Mouse (Mus musculus) heart, adult 2 months (tissue): Measurements from ENCODE around the gene Muc1. TPM values are rescaled to one million over a fixed set of nuclear protein-coding genes. Genes with fewer than 3 reads are reported as not detected.

Experiments used
- DNase-seq, 2 experiments: peaks; one replicate each; pipeline ENCODE4 v3.0.0; 2021
- H3K27ac ChIP-seq: fragments of 200-600 bp; 2 replicates; pipeline ENCODE4 v1.8.1; 2022
- H3K27me3 ChIP-seq: fragments of 200-500 bp; 2 replicates; pipeline ENCODE4 v1.6.1; 2012; ENCODE audit warnings: mild to moderate bottlenecking, low read length, inconsistent platforms, mixed read lengths; ENCODE audit not compliant: control insufficient read depth, insufficient read depth
- H3K36me3 ChIP-seq: fragments of 200-500 bp; 2 replicates; pipeline ENCODE4 v1.6.1; 2012; ENCODE audit warnings: low read length, inconsistent platforms; ENCODE audit not compliant: control insufficient read depth, insufficient read depth
- H3K4me1 ChIP-seq: fragments of 200-500 bp; 2 replicates; pipeline ENCODE4 v1.6.1; 2011; ENCODE audit warnings: low read length; ENCODE audit not compliant: control insufficient read depth, insufficient read depth
- H3K4me3 ChIP-seq: fragments of 200-600 bp; 2 replicates; pipeline ENCODE4 v1.8.1; 2022
- H3K79me2 ChIP-seq: fragments of 200-500 bp; replicated peaks from 2 replicates; pipeline ENCODE4 v1.6.1; 2012; ENCODE audit warnings: mild to moderate bottlenecking, inconsistent platforms, low read length, moderate library complexity, mixed read lengths; ENCODE audit not compliant: control insufficient read depth, insufficient read depth
- H3K9ac ChIP-seq: fragments of 200-500 bp; 2 replicates; pipeline ENCODE4 v1.6.1; 2012; ENCODE audit warnings: low read depth, mild to moderate bottlenecking, control low read depth, inconsistent platforms, low read length, mixed read lengths
- CTCF ChIP-seq: fragments of 200-600 bp; IDR thresholded peaks from 2 replicates; pipeline ENCODE4 v1.8.1; 2022; ENCODE audit warnings: antibody characterized with exemption, mild to moderate bottlenecking, moderate library complexity
- EP300 ChIP-seq: fragments of 200-500 bp; IDR thresholded peaks from 2 replicates; pipeline ENCODE4 v1.6.1; 2011; ENCODE audit warnings: low read depth, low read length, control low read depth; ENCODE audit not compliant: insufficient read depth
- POLR2A ChIP-seq: fragments of 200-500 bp; IDR thresholded peaks from 2 replicates; pipeline ENCODE4 v1.6.1; 2011; ENCODE audit warnings: mild to moderate bottlenecking, low read depth, low read length, control low read depth; ENCODE audit not compliant: insufficient read depth
- WGBS: fragments of 180-500 bp; shearing (Covaris S2); methylation state at CpG from one replicate; pipeline ENCODE4 v1.1.7; 2018; 5-methylcytosine and 5-hydroxymethylcytosine counted together
- intact Hi-C: fragments of 180-260 bp; cut with DNase I; formaldehyde crosslinking; loops from one replicate; pipeline ENCODE4 v1.15.1; 2025
- long read RNA-seq: library from polyadenylated mRNA; stranded (forward); transcript quantifications from one replicate; pipeline ENCODE4 v2.0.0, GENCODE M21; 2021
- polyA plus RNA-seq: library from polyadenylated mRNA; depleted of rRNA; stranded (reverse); fragments of >200 nt; gene quantifications from 2 replicates; pipeline ENCODE4 v1.2.3, GENCODE M21; 2012; rRNA removed
- total RNA-seq, 2 experiments: library from RNA; stranded (reverse); gene quantifications; 2 replicates each; pipeline ENCODE4 v1.2.3; 2021

Muc1 gene
- total RNA-seq (under 1 TPM; 0.39 to 0.47 TPM), polyA plus RNA-seq (0.67 and 6.2 TPM in 2 replicates)
- long read RNA-seq, partial matches to known transcripts, result 0 of 1 reads
- long read RNA-seq, other reads (novel, unspliced or antisense), result 0 of 1 reads

DNA sequence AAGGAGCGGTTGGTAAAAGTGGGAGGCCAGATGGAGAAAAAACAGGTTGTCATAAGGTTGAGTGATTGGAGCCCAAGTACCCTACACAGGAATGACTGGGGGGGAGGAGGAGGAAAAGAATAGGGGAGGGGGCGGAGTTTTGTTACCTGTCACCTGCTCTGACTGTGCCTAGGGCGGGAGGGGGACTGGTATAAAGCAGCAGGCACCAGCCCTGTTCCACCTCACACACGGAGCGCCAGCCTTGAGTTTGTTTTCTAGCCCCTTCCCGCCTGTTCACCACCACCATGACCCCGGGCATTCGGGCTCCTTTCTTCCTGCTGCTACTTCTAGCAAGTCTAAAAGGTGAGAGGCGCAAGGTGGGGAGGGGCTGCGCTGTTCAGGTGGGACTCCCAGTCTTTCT lies at the start of gene Muc1:
Muc1 (plus strand) TSS at position 222 of the 400 bp plus-strand sequence.
- H3K9ac ChIP-seq, result peak within 1 kb of the TSS; percentile 71
- no peaks in the 10 kb centered on the region for H3K36me3 ChIP-seq
- 46% methylated on average over 10 of the region's 10 CpGs for WGBS
- no peak for TF ChIP-seq POLR2A
- no peak for TF ChIP-seq EP300
- TF ChIP-seq CTCF, result no peak
- no peaks in the 10 kb centered on the region for H3K79me2 ChIP-seq
- H3K4me3 ChIP-seq, result peak within 1 kb of the TSS; percentile 65
- no peak for DNase-seq
- intact Hi-C loops, result no loop called here
- no peaks in the 10 kb centered on the region for H3K27me3 ChIP-seq
- H3K4me1 ChIP-seq, result peaks cover 1% of the 10 kb centered on the region; the same call in 1 of the 2 replicates
- peak within 1 kb of the TSS; percentile 87 for H3K27ac ChIP-seq

DNA sequence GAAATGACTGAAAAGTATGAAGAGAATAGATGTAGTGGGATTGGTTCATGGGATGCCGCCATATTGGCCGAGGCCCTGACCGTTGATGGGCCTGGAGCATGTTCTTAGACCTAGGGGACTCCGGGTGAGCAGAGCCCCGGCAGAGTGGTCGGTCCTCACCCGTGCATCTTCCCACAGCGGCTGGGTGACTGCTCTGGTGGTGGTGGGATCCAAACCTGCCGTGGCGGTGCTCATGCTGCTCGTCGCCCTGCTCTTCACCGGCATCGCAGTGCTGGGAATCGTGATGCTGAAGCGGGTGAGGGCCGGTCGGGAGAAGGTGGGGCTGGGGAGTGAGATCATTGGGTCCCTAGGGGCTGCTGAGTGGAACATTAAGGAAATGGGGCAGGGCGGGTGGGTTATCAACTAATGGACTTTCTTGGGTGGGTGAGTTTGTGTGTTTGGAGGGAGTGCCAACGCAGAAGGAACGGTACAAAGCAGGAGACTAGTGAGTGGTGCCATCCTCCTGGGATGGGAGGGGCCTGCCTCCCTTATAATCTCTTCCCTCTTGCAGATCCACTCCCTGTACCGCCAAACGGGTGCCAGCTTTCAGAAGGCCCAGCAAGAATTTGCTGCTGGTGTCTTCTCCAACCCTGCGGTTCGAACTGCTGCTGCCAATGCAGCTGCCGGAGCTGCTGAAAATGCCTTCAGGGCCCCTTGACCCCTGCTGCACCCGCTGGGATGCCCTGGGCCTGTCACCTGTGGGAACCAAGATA lies 46.9 kb upstream of the Muc1 start:
- Histone ChIP-seq H3K27me3 (no peaks in the 10 kb centered on the region), H3K9ac (no peak overlapping the region), H3K36me3 (no peaks in the 10 kb centered on the region; the same call in 1 of the 2 replicates), H3K4me1 (peaks cover 2% of the 10 kb centered on the region), H3K79me2 (no peaks in the 10 kb centered on the region), H3K27ac (no peak overlapping the region), H3K4me3 (no peak overlapping the region)
- 91% methylated on average over 27 of the region's 27 CpGs for WGBS
- DNase-seq, result peak in 1 of 2 experiments; percentile 18
- intact Hi-C loops, result no loop called here
- no peak for TF ChIP-seq EP300
- no peak for TF ChIP-seq CTCF
- no peak for TF ChIP-seq POLR2A

DNA sequence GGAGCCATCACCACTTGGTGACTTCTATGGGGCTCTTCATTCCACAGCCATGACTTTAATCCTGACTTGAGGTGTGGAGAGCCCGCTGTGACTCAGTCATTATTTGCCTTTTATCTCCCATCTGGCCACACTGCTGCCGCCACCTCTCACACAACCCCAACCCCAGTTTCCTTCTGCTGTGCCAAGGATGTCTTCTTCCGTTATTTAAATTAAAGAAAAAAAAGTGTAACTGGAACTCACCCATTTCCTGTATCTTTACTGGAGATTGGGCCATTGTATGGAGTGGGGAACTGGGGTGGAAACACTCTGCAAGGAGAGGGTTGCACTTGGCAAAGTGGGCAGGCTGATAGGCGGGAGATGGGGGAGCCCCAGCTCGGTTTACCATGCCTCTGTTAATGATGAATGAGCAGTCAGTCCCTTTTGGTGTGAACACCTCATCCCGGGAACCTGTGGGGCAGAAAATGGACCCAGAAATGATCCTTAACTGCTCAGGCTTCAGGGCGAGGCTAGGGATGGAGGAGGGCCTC lies 46.3 kb upstream of the Muc1 start:
- TF ChIP-seq POLR2A (no peak), CTCF (no peak), EP300 (no peak)
- Histone ChIP-seq H3K27me3 (no peaks in the 10 kb centered on the region), H3K9ac (no peak overlapping the region), H3K4me3 (peak overlapping the region; percentile 77), H3K27ac (no peak overlapping the region), H3K79me2 (no peaks in the 10 kb centered on the region), H3K4me1 (peaks cover 2% of the 10 kb centered on the region), H3K36me3 (no peaks in the 10 kb centered on the region; the same call in 1 of the 2 replicates)
- WGBS, result 45% methylated on average over 7 of the region's 7 CpGs
- intact Hi-C loops, result no loop called here
- DNase-seq, result no peak

DNA sequence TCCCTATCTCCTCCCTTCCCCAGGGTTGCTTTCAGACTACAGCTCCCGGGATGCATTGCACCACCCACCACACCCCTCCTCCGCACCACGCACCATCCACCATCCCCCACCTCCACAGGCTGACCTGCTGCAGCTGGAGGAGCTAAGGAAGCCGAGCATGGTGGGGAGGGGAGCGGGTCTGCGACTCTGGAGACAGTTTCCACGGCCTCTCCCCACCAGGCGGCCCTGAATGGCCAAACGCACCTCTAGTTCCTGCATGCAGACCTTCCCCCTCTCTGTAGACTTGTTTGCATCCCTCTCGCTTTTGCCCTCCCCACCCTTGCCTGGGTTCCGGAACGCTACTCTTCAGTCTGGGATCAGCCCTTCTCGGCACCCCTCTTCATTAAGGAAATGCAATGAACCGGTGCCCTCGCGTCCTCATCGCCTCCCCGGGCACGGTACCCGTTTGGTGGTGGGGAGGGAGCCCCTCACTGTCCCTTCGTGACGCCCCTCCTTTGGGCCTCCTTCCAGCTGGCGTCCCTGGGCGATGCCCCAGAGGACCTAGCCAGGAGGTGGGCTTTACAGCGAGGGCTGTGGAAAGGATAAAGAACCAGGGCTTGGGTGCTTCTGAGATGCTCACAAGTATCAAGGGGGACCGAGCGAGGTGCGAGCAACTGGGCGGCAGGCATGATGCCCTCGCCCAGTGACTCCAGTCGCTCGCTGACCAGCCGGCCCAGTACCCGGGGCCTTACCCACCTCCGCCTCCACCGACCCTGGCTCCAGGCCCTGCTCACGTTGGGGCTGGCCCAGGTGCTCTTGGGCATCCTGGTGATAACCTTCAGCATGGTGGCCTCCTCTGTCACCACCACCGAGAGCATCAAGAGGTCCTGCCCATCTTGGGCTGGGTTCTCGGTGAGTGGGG lies 45.5 kb upstream of the Muc1 start, which contains the start of gene Fam189b:
Fam189b (plus strand) TSS at position 86 of the 901 bp plus-strand sequence.
- H3K4me1 ChIP-seq, result peaks cover under 1% of the 10 kb centered on the region
- peak within 1 kb of the TSS; percentile 61 for H3K9ac ChIP-seq
- intact Hi-C loops, result no loop called here
- peak within 1 kb of the TSS; percentile 77 for H3K4me3 ChIP-seq
- H3K36me3 ChIP-seq, result no peaks in the 10 kb centered on the region; the same call in 1 of the 2 replicates
- H3K79me2 ChIP-seq, result no peaks in the 10 kb centered on the region
- TF ChIP-seq EP300 (no peak), CTCF (no peak), POLR2A (peak; percentile 85)
- peak; percentile 85 to 87 for DNase-seq
- no peaks in the 10 kb centered on the region for H3K27me3 ChIP-seq
- H3K27ac ChIP-seq, result peak within 1 kb of the TSS; percentile 67
- 10% methylated on average over 39 of the region's 39 CpGs for WGBS

DNA sequence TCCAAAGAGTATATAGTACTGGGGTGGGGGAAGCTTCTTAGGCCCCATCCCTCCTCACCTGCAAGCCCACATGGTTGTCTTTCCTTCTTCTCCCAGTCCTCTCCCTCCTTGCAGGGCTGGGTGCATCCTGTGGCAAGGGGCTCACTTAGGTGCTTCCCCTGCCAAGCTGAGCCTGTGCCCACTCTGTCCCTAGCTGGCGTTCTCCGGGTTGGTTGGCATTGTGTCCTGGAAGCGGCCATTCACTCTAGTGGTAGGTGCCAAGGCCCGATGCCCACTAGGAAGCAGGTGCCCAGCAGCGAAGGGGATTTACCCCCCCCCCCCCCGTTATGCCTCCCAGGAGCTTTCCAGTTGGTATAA lies 44.9 kb upstream of the Muc1 start:
- H3K27ac ChIP-seq, result no peak overlapping the region
- H3K36me3 ChIP-seq, result no peaks in the 10 kb centered on the region
- H3K79me2 ChIP-seq, result no peaks in the 10 kb centered on the region
- no peak for DNase-seq
- H3K27me3 ChIP-seq, result no peaks in the 10 kb centered on the region
- WGBS, result 76% methylated on average over 6 of the region's 6 CpGs
- peak overlapping the region; percentile 61; the same call in 1 of the 2 replicates for H3K9ac ChIP-seq
- TF ChIP-seq POLR2A (no peak), CTCF (no peak), EP300 (no peak)
- H3K4me1 ChIP-seq, result no peaks in the 10 kb centered on the region
- intact Hi-C loops, result no loop called here
- no peak overlapping the region for H3K4me3 ChIP-seq
